Mouse (Mus musculus): ENCODE results near the gene Olfr652. TPM values are rescaled to one million over a fixed set of nuclear protein-coding genes. Genes with fewer than 3 reads are reported as not detected.

Olfr652 gene
- polyA plus RNA-seq, 2 experiments = not detected

- ATAC-seq (ENCODE audit: insufficient read depth) (no peak), DNase-seq (ENCODE audit: low read depth in 3 of 3, low spot score in 3 of 3) (no peak)
- Histone ChIP-seq H3K9ac (replicated peaks) (no peak overlapping the region), H3K9me3 (ENCODE audit: control insufficient read depth, low read length) (no peaks in the 10 kb centered on the region), H3K4me2 (ENCODE audit: low read depth) (no peak overlapping the region), H3K36me3 (replicated peaks; ENCODE audit: control insufficient read depth, insufficient read depth, low read depth) (no peaks in the 10 kb centered on the region), H3K4me1 (replicated peaks; ENCODE audit: control insufficient read depth in 2 of 2, insufficient read depth in 2 of 2, low read length in 1 of 2) (no peaks in the 10 kb centered on the region), H3K27me3 (ENCODE audit: control insufficient read depth, insufficient read depth, low read length) (no peaks in the 10 kb centered on the region), H3K27ac (no peak overlapping the region), H3K4me3 (ENCODE audit: insufficient read depth in 1 of 2, low read depth in 2 of 2, low read length in 2 of 2) (no peak overlapping the region)
- no peak for TF ChIP-seq CTCF (IDR thresholded peaks at IDR 0.05; ENCODE audit: low read depth)
- no peak for TF ChIP-seq EP300 (IDR thresholded peaks at IDR 0.05; ENCODE audit: low read depth)
- WGBS (ENCODE audit: insufficient replicate concordance) = 63% methylated on average over 4 of the region's 4 CpGs
Observed at GRCm38 (mm10) chr7:104581429-104581828, 20.7 kb downstream of the Olfr652 start.

- TF ChIP-seq EP300 (IDR thresholded peaks at IDR 0.05; ENCODE audit: low read depth) (no peak), CTCF (IDR thresholded peaks at IDR 0.05; ENCODE audit: low read depth) (no peak)
- 56% methylated on average over 4 of the region's 4 CpGs for WGBS (ENCODE audit: insufficient replicate concordance)
- Histone ChIP-seq H3K9ac (replicated peaks) (no peak within 1 kb of the TSS), H3K36me3 (replicated peaks; ENCODE audit: control insufficient read depth, insufficient read depth, low read depth) (no peaks in the 10 kb centered on the region), H3K9me3 (ENCODE audit: control insufficient read depth, low read length) (no peaks in the 10 kb centered on the region), H3K4me2 (ENCODE audit: low read depth) (no peak within 1 kb of the TSS), H3K4me1 (replicated peaks; ENCODE audit: control insufficient read depth in 2 of 2, insufficient read depth in 2 of 2, low read length in 1 of 2) (no peaks in the 10 kb centered on the region), H3K27ac (no peak within 1 kb of the TSS), H3K27me3 (ENCODE audit: control insufficient read depth, insufficient read depth, low read length) (no peaks in the 10 kb centered on the region), H3K4me3 (ENCODE audit: insufficient read depth in 1 of 2, low read depth in 2 of 2, low read length in 2 of 2) (no peak within 1 kb of the TSS)
- no peak for ATAC-seq (ENCODE audit: insufficient read depth)
- no peak for DNase-seq (ENCODE audit: low read depth in 3 of 3, low spot score in 3 of 3)
Observed at GRCm38 (mm10) chr7:104586725-104587124, 26.0 kb downstream of the Olfr652 start, which contains the start of gene Olfr654. Gene Olfr654, plus strand, starts transcription at chr7:104587025.

GRCm38 (mm10) chr7:104588274-104588673, 27.6 kb downstream of the Olfr652 start:
- no peak for ATAC-seq (ENCODE audit: insufficient read depth)
- DNase-seq (ENCODE audit: low read depth in 3 of 3, low spot score in 3 of 3) = no peak
- H3K4me2 ChIP-seq (ENCODE audit: low read depth) = no peak overlapping the region
- H3K27me3 ChIP-seq (ENCODE audit: control insufficient read depth, insufficient read depth, low read length) = no peaks in the 10 kb centered on the region
- H3K27ac ChIP-seq = no peak overlapping the region
- no peak for TF ChIP-seq CTCF (IDR thresholded peaks at IDR 0.05; ENCODE audit: low read depth)
- TF ChIP-seq EP300 (IDR thresholded peaks at IDR 0.05; ENCODE audit: low read depth) = no peak
- no peaks in the 10 kb centered on the region for H3K4me1 ChIP-seq (replicated peaks; ENCODE audit: control insufficient read depth in 2 of 2, insufficient read depth in 2 of 2, low read length in 1 of 2)
- no peak overlapping the region for H3K4me3 ChIP-seq (ENCODE audit: insufficient read depth in 1 of 2, low read depth in 2 of 2, low read length in 2 of 2)
- 59% methylated on average over 5 of the region's 5 CpGs for WGBS (ENCODE audit: insufficient replicate concordance)
- no peaks in the 10 kb centered on the region for H3K9me3 ChIP-seq (ENCODE audit: control insufficient read depth, low read length)
- H3K36me3 ChIP-seq (replicated peaks; ENCODE audit: control insufficient read depth, insufficient read depth, low read depth) = no peaks in the 10 kb centered on the region
- H3K9ac ChIP-seq (replicated peaks) = no peak overlapping the region

GRCm38 (mm10) chr7:104601679-104602078, 41.0 kb downstream of the Olfr652 start, which contains the start of gene Olfr655:
Gene Olfr655, minus strand, starts transcription at chr7:104601779.
- no peak within 1 kb of the TSS for H3K4me2 ChIP-seq (ENCODE audit: low read depth)
- H3K27me3 ChIP-seq (ENCODE audit: control insufficient read depth, insufficient read depth, low read length) = no peaks in the 10 kb centered on the region
- no peak for ATAC-seq (ENCODE audit: insufficient read depth)
- no peak for DNase-seq (ENCODE audit: low read depth in 3 of 3, low spot score in 3 of 3)
- 58% methylated on average over 2 of the region's 2 CpGs for WGBS (ENCODE audit: insufficient replicate concordance)
- no peak within 1 kb of the TSS for H3K27ac ChIP-seq
- TF ChIP-seq CTCF (IDR thresholded peaks at IDR 0.05; ENCODE audit: low read depth) (no peak), EP300 (IDR thresholded peaks at IDR 0.05; ENCODE audit: low read depth) (no peak)
- H3K4me1 ChIP-seq (replicated peaks; ENCODE audit: control insufficient read depth in 2 of 2, insufficient read depth in 2 of 2, low read length in 1 of 2) = no peaks in the 10 kb centered on the region
- no peak within 1 kb of the TSS for H3K9ac ChIP-seq (replicated peaks)
- H3K9me3 ChIP-seq (ENCODE audit: control insufficient read depth, low read length) = no peaks in the 10 kb centered on the region
- H3K4me3 ChIP-seq (ENCODE audit: insufficient read depth in 1 of 2, low read depth in 2 of 2, low read length in 2 of 2) = no peak within 1 kb of the TSS
- H3K36me3 ChIP-seq (replicated peaks; ENCODE audit: control insufficient read depth, insufficient read depth, low read depth) = no peaks in the 10 kb centered on the region

GRCm38 (mm10) chr7:104603173-104603572, 42.5 kb downstream of the Olfr652 start:
- DNase-seq (ENCODE audit: low read depth in 3 of 3, low spot score in 3 of 3) (peak in 1 of 3 experiments; percentile 0), ATAC-seq (ENCODE audit: insufficient read depth) (no peak)
- Histone ChIP-seq H3K9me3 (ENCODE audit: control insufficient read depth, low read length) (no peaks in the 10 kb centered on the region), H3K4me3 (ENCODE audit: insufficient read depth in 1 of 2, low read depth in 2 of 2, low read length in 2 of 2) (no peak overlapping the region), H3K4me1 (replicated peaks; ENCODE audit: control insufficient read depth in 2 of 2, insufficient read depth in 2 of 2, low read length in 1 of 2) (no peaks in the 10 kb centered on the region), H3K9ac (replicated peaks) (no peak overlapping the region), H3K4me2 (ENCODE audit: low read depth) (no peak overlapping the region), H3K27ac (no peak overlapping the region), H3K27me3 (ENCODE audit: control insufficient read depth, insufficient read depth, low read length) (no peaks in the 10 kb centered on the region), H3K36me3 (replicated peaks; ENCODE audit: control insufficient read depth, insufficient read depth, low read depth) (no peaks in the 10 kb centered on the region)
- no peak for TF ChIP-seq EP300 (IDR thresholded peaks at IDR 0.05; ENCODE audit: low read depth)
- TF ChIP-seq CTCF (IDR thresholded peaks at IDR 0.05; ENCODE audit: low read depth) = peak; percentile 77
- WGBS (ENCODE audit: insufficient replicate concordance) = 3% methylated on average over 3 of the region's 3 CpGs
